Mouse (Mus musculus) heart, embryonic 11.5 days (tissue): ENCODE data around the gene Abcg2. TPM values are rescaled to one million over a fixed set of nuclear protein-coding genes. Genes with fewer than 3 reads are reported as not detected.
A peak's percentile ranks its signal among the peaks of the same experiment; 100 is the strongest.
"Not testable (repeated sequence)": the region's sequence is repeated elsewhere in the genome, so short reads cannot be mapped to it uniquely, and the experiment has no call there.

ENCODE experiments used
- ATAC-seq: fragments of 200-750 bp; cut with Nextera tagmentation; replicated peaks from 2 replicates; pipeline ENCODE4 v1.8.0; 2017; ENCODE audit warnings: moderate library complexity; ENCODE audit not compliant: insufficient number of reproducible peaks, low FRiP score, low TSS enrichment
- H3K27ac ChIP-seq: fragments of 300-500 bp; sonication (generic); 2 replicates; pipeline ENCODE4 v1.5.1; 2014; ENCODE audit warnings: mild to moderate bottlenecking, low read depth, low read length
- H3K27me3 ChIP-seq: fragments of 300-500 bp; sonication (generic); 2 replicates; pipeline ENCODE4 v1.6.1; 2014; ENCODE audit warnings: mild to moderate bottlenecking, low read length, mixed read lengths; ENCODE audit not compliant: control insufficient read depth, insufficient read depth
- H3K36me3 ChIP-seq: fragments of 300-500 bp; sonication (generic); 2 replicates; pipeline ENCODE4 v1.6.1; 2014; ENCODE audit warnings: mild to moderate bottlenecking, low read length, moderate library complexity, mixed read lengths; ENCODE audit not compliant: control insufficient read depth, insufficient read depth
- H3K4me1 ChIP-seq: fragments of 300-500 bp; sonication (generic); 2 replicates; pipeline ENCODE4 v1.6.1; 2014; ENCODE audit warnings: low read length; ENCODE audit not compliant: control insufficient read depth, insufficient read depth
- H3K4me2 ChIP-seq: fragments of 300-500 bp; sonication (generic); 2 replicates; pipeline ENCODE4 v1.6.1; 2014; ENCODE audit warnings: mild to moderate bottlenecking, moderate library complexity
- H3K4me3 ChIP-seq: fragments of 300-500 bp; sonication (generic); 2 replicates; pipeline ENCODE4 v1.5.1; 2014; ENCODE audit warnings: low read depth, low read length
- H3K9ac ChIP-seq: fragments of 300-500 bp; sonication (generic); 2 replicates; pipeline ENCODE4 v1.6.1; 2014; ENCODE audit warnings: mild to moderate bottlenecking, low read depth, low read length, moderate library complexity
- H3K9me3 ChIP-seq: fragments of 300-500 bp; sonication (generic); replicated peaks from 2 replicates; pipeline ENCODE4 v1.6.1; 2016; ENCODE audit warnings: low read length; ENCODE audit not compliant: control insufficient read depth
- WGBS: fragments of 180-500 bp; shearing (Covaris S2); extraction: QIAGEN DNeasy Blood & Tissue Kit; methylation state at CpG from one replicate; pipeline ENCODE4 v1.1.7; 2014; ENCODE audit not compliant: insufficient replicate concordance; 5-methylcytosine and 5-hydroxymethylcytosine counted together
- polyA plus RNA-seq: library from polyadenylated mRNA; unstranded; fragments of >200 nt; fragmentation: Nextera tagmentation; extraction: Ambion mirVana; gene quantifications from 2 replicates; pipeline ENCODE4 v1.2.1, GENCODE M21; 2014

Abcg2 gene
- 67.8 and 80.9 TPM in 2 replicates for polyA plus RNA-seq

GRCm38 (mm10) chr6:58584223-58584622, at the start of gene Abcg2:
Abcg2 (plus strand) TSS chr6:58584523.
- not testable (repeated sequence) for H3K36me3 ChIP-seq, H3K27me3 ChIP-seq, H3K9me3 ChIP-seq, H3K9ac ChIP-seq, H3K27ac ChIP-seq, H3K4me1 ChIP-seq, H3K4me3 ChIP-seq, H3K4me2 ChIP-seq, ATAC-seq
- WGBS = 75% methylated on average over 3 of the region's 3 CpGs

- H3K27ac ChIP-seq, H3K36me3 ChIP-seq, H3K4me1 ChIP-seq, H3K9ac ChIP-seq, H3K4me2 ChIP-seq, H3K4me3 ChIP-seq, H3K27me3 ChIP-seq, H3K9me3 ChIP-seq, ATAC-seq: not testable (repeated sequence)
- 65% methylated on average over 4 of the region's 4 CpGs for WGBS
Observed at GRCm38 (mm10) chr6:58540263-58540662, 44.1 kb upstream of the Abcg2 start.

GRCm38 (mm10) chr6:58542852-58543251, 41.5 kb upstream of the Abcg2 start:
- not testable (repeated sequence) for H3K4me1 ChIP-seq, H3K27ac ChIP-seq, H3K36me3 ChIP-seq, H3K27me3 ChIP-seq, H3K4me3 ChIP-seq, H3K4me2 ChIP-seq, H3K9ac ChIP-seq, H3K9me3 ChIP-seq, ATAC-seq
- WGBS = 67% methylated on average over 8 of the region's 8 CpGs

GRCm38 (mm10) chr6:58544971-58545370, 39.4 kb upstream of the Abcg2 start:
- H3K9ac ChIP-seq = not testable (repeated sequence)

GRCm38 (mm10) chr6:58546050-58546449, 38.3 kb upstream of the Abcg2 start:
- H3K4me1 ChIP-seq, H3K4me3 ChIP-seq, H3K9me3 ChIP-seq, H3K27ac ChIP-seq, H3K4me2 ChIP-seq, H3K27me3 ChIP-seq, ATAC-seq, H3K9ac ChIP-seq, H3K36me3 ChIP-seq: not testable (repeated sequence)
- 43% methylated on average over 5 of the region's 5 CpGs for WGBS

More at GRCm38 (mm10) chr6:58544971-58545370, 39.4 kb upstream of the Abcg2 start:
- not testable (repeated sequence) for H3K27me3 ChIP-seq, H3K4me3 ChIP-seq, H3K4me1 ChIP-seq, H3K9me3 ChIP-seq, H3K36me3 ChIP-seq, H3K27ac ChIP-seq, ATAC-seq, H3K4me2 ChIP-seq
- WGBS = 11% methylated on average over 2 of the region's 2 CpGs

- H3K9me3 ChIP-seq = no peaks in the 10 kb centered on the region
- H3K4me1 ChIP-seq = no peaks in the 10 kb centered on the region
- H3K9ac ChIP-seq = no peak overlapping the region
- H3K4me2 ChIP-seq = no peak overlapping the region
- H3K4me3 ChIP-seq = no peak overlapping the region
- H3K27me3 ChIP-seq = no peaks in the 10 kb centered on the region
- no peak overlapping the region for H3K27ac ChIP-seq
- no peaks in the 10 kb centered on the region for H3K36me3 ChIP-seq
- 9% methylated on average over 4 of the region's 4 CpGs for WGBS
- ATAC-seq = no peak
Observed at GRCm38 (mm10) chr6:58546816-58547215, 37.5 kb upstream of the Abcg2 start.

- not testable (repeated sequence) for H3K27ac ChIP-seq, H3K4me1 ChIP-seq, H3K4me2 ChIP-seq, H3K27me3 ChIP-seq, H3K9me3 ChIP-seq, ATAC-seq, H3K4me3 ChIP-seq, H3K9ac ChIP-seq, H3K36me3 ChIP-seq
Observed at GRCm38 (mm10) chr6:58553812-58554211, 30.5 kb upstream of the Abcg2 start.

GRCm38 (mm10) chr6:58593987-58594844, 9.9 kb downstream of the Abcg2 start:
- H3K4me2 ChIP-seq, H3K4me1 ChIP-seq, H3K9me3 ChIP-seq, H3K27ac ChIP-seq, H3K27me3 ChIP-seq, H3K9ac ChIP-seq, H3K4me3 ChIP-seq, H3K36me3 ChIP-seq: not testable (repeated sequence)
- WGBS = 37% methylated on average over 3 of the region's 3 CpGs
- peak; percentile 61 for ATAC-seq
